Mouse (Mus musculus): Measurements from ENCODE around the gene Actrt2. TPM values are rescaled to one million over a fixed set of nuclear protein-coding genes. Genes with fewer than 3 reads are reported as not detected.

Gene Actrt2
- polyA plus RNA-seq, 1 experiment from 2014 or later = not detected

- Histone ChIP-seq H3K4me1 (peaks cover 14% of the 10 kb centered on the region), H3K9me3 (replicated peaks) (no peaks in the 10 kb centered on the region; the same call in 1 of the 2 replicates), H3K4me3 (no peak overlapping the region), H3K27me3 (ENCODE audit: low read depth, poor library complexity, severe bottlenecking) (peaks cover 71% of the 10 kb centered on the region), H3K27ac (replicated peaks) (no peak overlapping the region), H3K36me3 (no peaks in the 10 kb centered on the region)
- WGBS = 75% methylated on average over 10 of the region's 10 CpGs
- DNase-seq (ENCODE audit: low spot score) = no peak
Observed at GRCm38 (mm10) chr4:154675441-154676000, 7.9 kb upstream of the Actrt2 start.

GRCm38 (mm10) chr4:154674966-154675365 is 7.3 kb upstream of the Actrt2 start:
- 48% methylated on average over 15 of the region's 15 CpGs for WGBS
- H3K4me3 ChIP-seq = peak overlapping the region; percentile 27; the same call in 1 of the 2 replicates
- no peak overlapping the region for H3K27ac ChIP-seq (replicated peaks)
- no peak for DNase-seq (ENCODE audit: low spot score)
- peaks cover 14% of the 10 kb centered on the region for H3K4me1 ChIP-seq
- H3K36me3 ChIP-seq = no peaks in the 10 kb centered on the region
- H3K27me3 ChIP-seq (ENCODE audit: low read depth, poor library complexity, severe bottlenecking) = peaks cover 73% of the 10 kb centered on the region
- H3K9me3 ChIP-seq (replicated peaks) = no peaks in the 10 kb centered on the region

DNA sequence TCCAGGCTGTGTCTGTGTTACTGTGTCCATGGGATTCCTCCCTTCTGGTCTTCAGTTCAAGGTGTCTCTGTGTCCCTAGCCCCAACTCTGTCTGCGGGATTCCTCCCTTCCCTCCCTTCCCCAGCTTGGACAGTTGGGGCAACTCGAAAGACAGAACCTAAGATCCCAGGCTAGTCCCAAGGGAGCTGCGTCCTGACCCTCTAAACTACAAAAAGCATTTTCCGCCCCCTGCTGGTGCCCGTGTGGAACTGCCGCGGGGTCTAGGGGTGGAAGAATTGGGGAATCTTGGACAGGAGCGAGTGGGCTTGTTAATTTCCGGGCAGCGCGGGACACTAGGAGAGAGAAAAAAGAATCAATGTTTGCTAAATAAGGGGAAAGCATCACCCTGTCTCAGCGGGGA is 6.9 kb upstream of the Actrt2 start:
- WGBS = under 1% methylated on average over 12 of the region's 12 CpGs
- H3K9me3 ChIP-seq (replicated peaks) = no peaks in the 10 kb centered on the region
- H3K36me3 ChIP-seq = no peaks in the 10 kb centered on the region
- H3K27ac ChIP-seq (replicated peaks) = no peak overlapping the region
- peak; percentile 80 for DNase-seq (ENCODE audit: low spot score)
- H3K4me3 ChIP-seq = peak overlapping the region; percentile 27; the same call in 1 of the 2 replicates
- peaks cover 14% of the 10 kb centered on the region for H3K4me1 ChIP-seq
- H3K27me3 ChIP-seq (ENCODE audit: low read depth, poor library complexity, severe bottlenecking) = peaks cover 77% of the 10 kb centered on the region

DNA sequence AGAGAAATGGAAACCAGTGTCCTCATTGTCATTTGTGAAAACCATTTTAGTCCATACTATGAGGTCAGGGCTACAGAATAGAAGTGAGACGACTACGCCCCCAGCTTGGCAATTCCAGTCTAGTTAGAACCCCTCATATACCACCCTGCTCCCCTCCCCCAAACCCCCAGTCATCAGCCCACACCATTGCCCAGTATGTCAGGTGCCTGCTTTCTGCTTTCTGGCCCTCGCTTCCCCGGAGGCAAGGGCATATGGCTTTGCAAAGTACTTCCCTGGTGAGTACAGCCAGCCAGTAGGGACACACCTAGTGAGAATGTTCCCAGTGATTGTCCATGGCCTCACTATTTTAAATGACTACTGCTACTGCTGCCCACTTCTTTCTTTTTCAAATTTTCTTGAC is 6.3 kb upstream of the Actrt2 start:
- Histone ChIP-seq H3K27me3 (ENCODE audit: low read depth, poor library complexity, severe bottlenecking) (peaks cover 79% of the 10 kb centered on the region), H3K4me1 (peaks cover 14% of the 10 kb centered on the region), H3K9me3 (replicated peaks) (no peaks in the 10 kb centered on the region), H3K36me3 (no peaks in the 10 kb centered on the region), H3K27ac (replicated peaks) (no peak overlapping the region), H3K4me3 (no peak overlapping the region)
- WGBS = 84% methylated on average over 4 of the region's 4 CpGs
- DNase-seq (ENCODE audit: low spot score) = no peak

GRCm38 (mm10) chr4:154672027-154672426 is 4.4 kb upstream of the Actrt2 start:
- Histone ChIP-seq H3K4me3 (no peak overlapping the region), H3K36me3 (no peaks in the 10 kb centered on the region), H3K27ac (replicated peaks) (no peak overlapping the region), H3K4me1 (peaks cover 14% of the 10 kb centered on the region), H3K27me3 (ENCODE audit: low read depth, poor library complexity, severe bottlenecking) (peaks cover 62% of the 10 kb centered on the region), H3K9me3 (replicated peaks) (no peaks in the 10 kb centered on the region)
- 68% methylated on average over 1 of the region's 1 CpGs for WGBS
- no peak for DNase-seq (ENCODE audit: low spot score)

GRCm38 (mm10) chr4:154671232-154671912 is 3.7 kb upstream of the Actrt2 start:
- WGBS = 82% methylated on average over 8 of the region's 8 CpGs
- no peaks in the 10 kb centered on the region for H3K36me3 ChIP-seq
- no peaks in the 10 kb centered on the region for H3K9me3 ChIP-seq (replicated peaks)
- H3K27ac ChIP-seq (replicated peaks) = no peak overlapping the region
- DNase-seq (ENCODE audit: low spot score) = no peak
- H3K27me3 ChIP-seq (ENCODE audit: low read depth, poor library complexity, severe bottlenecking) = peaks cover 60% of the 10 kb centered on the region
- H3K4me1 ChIP-seq = peaks cover 14% of the 10 kb centered on the region
- H3K4me3 ChIP-seq = no peak overlapping the region

- peak overlapping the region; percentile 38; the same call in 1 of the 2 replicates for H3K27ac ChIP-seq (replicated peaks)
- no peak for DNase-seq (ENCODE audit: low spot score)
- H3K9me3 ChIP-seq (replicated peaks) = no peaks in the 10 kb centered on the region
- H3K27me3 ChIP-seq (ENCODE audit: low read depth, poor library complexity, severe bottlenecking) = peaks cover 64% of the 10 kb centered on the region
- peaks cover 29% of the 10 kb centered on the region for H3K4me1 ChIP-seq
- no peak overlapping the region for H3K4me3 ChIP-seq
- no peaks in the 10 kb centered on the region for H3K36me3 ChIP-seq
- WGBS = 58% methylated on average over 12 of the region's 12 CpGs
Observed at GRCm38 (mm10) chr4:154662681-154663215, 4.9 kb downstream of the Actrt2 start.

DNA sequence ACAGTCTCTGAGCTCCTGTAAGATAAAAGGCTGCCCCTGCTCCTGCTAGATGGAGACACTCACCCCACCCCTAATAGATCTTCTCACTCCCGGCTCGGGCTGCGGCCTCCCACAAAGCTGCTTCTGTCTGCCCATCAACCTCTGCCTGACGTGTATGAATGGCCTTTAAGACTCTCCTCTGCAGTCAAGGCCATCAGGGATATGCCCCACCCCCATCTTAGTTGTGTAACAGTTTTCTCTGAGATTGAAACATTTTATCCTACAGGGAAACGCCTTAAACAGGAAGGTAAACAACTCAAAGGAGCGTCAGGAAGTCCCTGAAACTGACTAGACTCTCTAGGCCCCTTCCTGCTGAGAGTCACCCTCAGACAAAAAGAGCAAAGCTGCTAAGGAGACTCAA is 6.4 kb downstream of the Actrt2 start:
- peaks cover 62% of the 10 kb centered on the region for H3K27me3 ChIP-seq (ENCODE audit: low read depth, poor library complexity, severe bottlenecking)

GRCm38 (mm10) chr4:154660025-154660424 is 7.6 kb downstream of the Actrt2 start:
- H3K27me3 ChIP-seq (ENCODE audit: low read depth, poor library complexity, severe bottlenecking) = peaks cover 66% of the 10 kb centered on the region
- no peaks in the 10 kb centered on the region for H3K9me3 ChIP-seq (replicated peaks)
- no peak for DNase-seq (ENCODE audit: low spot score)
- H3K4me3 ChIP-seq = no peak overlapping the region
- H3K36me3 ChIP-seq = no peaks in the 10 kb centered on the region
- H3K4me1 ChIP-seq = peaks cover 29% of the 10 kb centered on the region
- no peak overlapping the region for H3K27ac ChIP-seq (replicated peaks)

More for the DNA sequence above, 6.4 kb downstream of the Actrt2 start:
- Histone ChIP-seq H3K27ac (replicated peaks) (no peak overlapping the region), H3K36me3 (no peaks in the 10 kb centered on the region), H3K9me3 (replicated peaks) (no peaks in the 10 kb centered on the region), H3K4me1 (peaks cover 29% of the 10 kb centered on the region), H3K4me3 (no peak overlapping the region)
- WGBS = 69% methylated on average over 6 of the region's 6 CpGs
- DNase-seq (ENCODE audit: low spot score) = no peak

- H3K9me3 ChIP-seq (replicated peaks) = no peaks in the 10 kb centered on the region
- peaks cover 21% of the 10 kb centered on the region for H3K4me1 ChIP-seq
- H3K4me3 ChIP-seq = no peak overlapping the region
- H3K27me3 ChIP-seq (ENCODE audit: low read depth, poor library complexity, severe bottlenecking) = peaks cover 58% of the 10 kb centered on the region
- whole genome bisulfite sequencing = 83% methylated on average over 15 of the region's 15 CpGs
- H3K27ac ChIP-seq (replicated peaks) = no peak overlapping the region
- no peaks in the 10 kb centered on the region for H3K36me3 ChIP-seq
- no peak for DNase-seq (ENCODE audit: low spot score)
Observed at GRCm38 (mm10) chr4:154655134-154655910, 12.3 kb downstream of the Actrt2 start.

GRCm38 (mm10) chr4:154652494-154652893 is 15.2 kb downstream of the Actrt2 start:
- Histone ChIP-seq H3K27me3 (ENCODE audit: low read depth, poor library complexity, severe bottlenecking) (peaks cover 67% of the 10 kb centered on the region), H3K27ac (replicated peaks) (no peak overlapping the region; the same call in 1 of the 2 replicates), H3K4me3 (no peak overlapping the region), H3K4me1 (peaks cover 12% of the 10 kb centered on the region), H3K9me3 (replicated peaks) (0 out of 2 replicates have a peak, but pooled peaks cover 2% of the 10 kb centered on the region), H3K36me3 (no peaks in the 10 kb centered on the region)
- WGBS = 25% methylated on average over 5 of the region's 5 CpGs
- DNase-seq (ENCODE audit: low spot score) = peak; percentile 37

GRCm38 (mm10) chr4:154649083-154649747 is 18.5 kb downstream of the Actrt2 start:
- H3K27me3 ChIP-seq (ENCODE audit: low read depth, poor library complexity, severe bottlenecking) = peaks cover 84% of the 10 kb centered on the region
- no peaks in the 10 kb centered on the region for H3K36me3 ChIP-seq
- no peak for DNase-seq (ENCODE audit: low spot score)
- H3K4me3 ChIP-seq = no peak overlapping the region
- H3K9me3 ChIP-seq (replicated peaks) = peaks cover 12% of the 10 kb centered on the region
- no peak overlapping the region for H3K27ac ChIP-seq (replicated peaks)
- H3K4me1 ChIP-seq = peaks cover 12% of the 10 kb centered on the region
- WGBS = 85% methylated on average over 19 of the region's 19 CpGs

All from midbrain, embryonic 10.5 days (tissue).